Mouse (Mus musculus): ENCODE results near the gene Map3k3. TPM values are rescaled to one million over a fixed set of nuclear protein-coding genes. Genes with fewer than 3 reads are reported as not detected.

The Map3k3 gene
- 4.6 and 4.7 TPM in 2 replicates for polyA plus RNA-seq (2015; fragmentation: Nextera tagmentation; extraction: Ambion mirVana)

DNA sequence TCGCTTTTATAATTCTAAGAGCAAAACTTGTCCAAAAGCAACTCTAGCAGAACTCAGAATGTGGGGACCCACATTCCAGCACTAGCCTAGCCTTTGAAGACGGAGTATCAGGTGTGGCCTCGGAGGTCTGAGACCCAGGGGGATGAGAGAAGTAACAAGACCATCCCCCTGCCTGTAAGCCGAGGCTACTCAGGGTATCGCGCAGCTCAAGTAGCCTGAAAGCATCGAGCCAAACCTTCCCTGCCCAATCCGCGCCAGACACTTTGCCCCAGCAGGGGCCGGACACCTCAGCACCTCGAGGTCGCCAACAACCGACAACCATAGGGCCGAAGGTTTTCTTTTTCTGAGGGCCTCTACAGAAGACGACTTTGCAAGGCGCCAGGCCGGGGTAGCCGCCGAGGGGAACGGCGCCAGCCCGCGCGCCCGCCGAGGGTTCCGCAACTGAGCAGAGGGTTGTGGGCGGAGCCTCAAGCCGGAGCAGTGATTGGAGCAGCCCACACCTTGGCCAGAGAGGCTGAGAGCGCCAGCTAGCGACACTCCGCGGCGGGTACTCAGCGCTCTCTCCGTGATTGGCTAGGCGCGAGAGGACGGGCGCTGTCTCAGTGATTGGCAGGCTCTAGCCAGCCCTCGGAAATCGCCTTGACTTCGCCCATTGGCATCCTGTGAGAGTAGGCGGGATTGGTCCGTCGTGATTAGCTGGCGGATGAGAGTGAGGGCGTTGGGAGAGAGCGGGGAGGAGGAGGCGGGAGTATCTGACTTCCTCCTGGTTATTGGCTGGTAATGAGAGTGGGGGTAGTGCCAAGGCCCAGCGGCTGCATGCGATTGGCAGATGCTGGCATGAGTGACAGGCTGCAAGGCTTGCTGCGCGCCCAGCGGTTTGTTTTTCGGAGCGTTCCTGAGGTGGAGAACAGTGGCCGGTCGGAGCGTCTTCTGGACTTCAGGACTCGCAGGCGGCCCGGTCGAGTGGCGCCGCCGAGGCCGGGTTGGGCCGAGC is at the start of gene Map3k3:
Gene Map3k3, plus strand, starts transcription at position 906 of the 994 bp plus-strand sequence.
- peak within 1 kb of the TSS; percentile 82 for H3K9ac ChIP-seq (replicated peaks)
- H3K4me1 ChIP-seq (ENCODE audit: insufficient read depth), result peaks cover 7% of the 10 kb centered on the region; the same call in 1 of the 2 replicates
- peak within 1 kb of the TSS; percentile 96 for H3K27ac ChIP-seq (ENCODE audit: low read depth)
- no peaks in the 10 kb centered on the region for H3K36me3 ChIP-seq (replicated peaks; ENCODE audit: insufficient read depth, low read length)
- no peaks in the 10 kb centered on the region for H3K9me3 ChIP-seq (ENCODE audit: low read length)
- ATAC-seq (peak; percentile 96), DNase-seq (peak; percentile 97)
- no peaks in the 10 kb centered on the region for H3K27me3 ChIP-seq (ENCODE audit: insufficient read depth, low read length)
- 1% methylated on average over 69 of the region's 69 CpGs for WGBS (ENCODE audit: insufficient replicate concordance)
- H3K4me3 ChIP-seq (ENCODE audit: low read depth, low read length), result peak within 1 kb of the TSS; percentile 74
- H3K4me2 ChIP-seq (ENCODE audit: low read depth, low read length), result peak within 1 kb of the TSS; percentile 75
- no peak for TF ChIP-seq EP300 (IDR thresholded peaks at IDR 0.05; ENCODE audit: low read depth)
- TF ChIP-seq CTCF (IDR thresholded peaks at IDR 0.05; ENCODE audit: low read depth), result peak; percentile 83

DNA sequence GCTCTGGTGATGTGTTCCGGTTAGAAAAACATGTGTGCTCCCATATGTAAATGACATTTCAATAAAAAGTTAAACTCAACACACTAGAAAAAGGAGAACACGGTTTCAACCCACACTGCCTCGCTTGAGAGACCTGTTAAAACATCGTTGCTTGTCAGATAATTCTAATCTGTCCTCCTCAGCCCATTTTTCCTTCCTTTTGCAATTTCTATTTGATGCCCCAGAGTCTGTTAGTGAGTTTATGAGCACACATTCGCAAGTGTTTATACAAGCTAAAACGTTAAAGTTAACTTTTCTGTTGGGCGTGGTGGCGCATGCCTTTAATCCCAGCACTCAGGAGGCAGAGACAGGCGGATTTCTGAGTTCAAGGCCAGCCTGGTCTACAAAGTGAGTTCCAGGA is 49.4 kb upstream of the Map3k3 start:
- no peak overlapping the region for H3K27ac ChIP-seq (ENCODE audit: low read depth)
- no peak for TF ChIP-seq EP300 (IDR thresholded peaks at IDR 0.05; ENCODE audit: low read depth)
- TF ChIP-seq CTCF (IDR thresholded peaks at IDR 0.05; ENCODE audit: low read depth), result no peak
- no peak for DNase-seq
- no peak for ATAC-seq
- no peaks in the 10 kb centered on the region for H3K27me3 ChIP-seq (ENCODE audit: insufficient read depth, low read length)
- no peak overlapping the region for H3K9ac ChIP-seq (replicated peaks)
- 66% methylated on average over 9 of the region's 9 CpGs for WGBS (ENCODE audit: insufficient replicate concordance)
- no peaks in the 10 kb centered on the region for H3K36me3 ChIP-seq (replicated peaks; ENCODE audit: insufficient read depth, low read length)
- peaks cover 18% of the 10 kb centered on the region; the same call in 1 of the 2 replicates for H3K4me1 ChIP-seq (ENCODE audit: insufficient read depth)
- no peaks in the 10 kb centered on the region for H3K9me3 ChIP-seq (ENCODE audit: low read length)
- H3K4me3 ChIP-seq (ENCODE audit: low read depth, low read length), result no peak overlapping the region
- no peak overlapping the region for H3K4me2 ChIP-seq (ENCODE audit: low read depth, low read length)

- H3K4me1 ChIP-seq (ENCODE audit: insufficient read depth), result peaks cover 18% of the 10 kb centered on the region; the same call in 1 of the 2 replicates
- H3K4me2 ChIP-seq (ENCODE audit: low read depth, low read length), result peak within 1 kb of the TSS; percentile 86
- peak within 1 kb of the TSS; percentile 89 for H3K27ac ChIP-seq (ENCODE audit: low read depth)
- H3K9me3 ChIP-seq (ENCODE audit: low read length), result no peaks in the 10 kb centered on the region
- DNase-seq, result peak; percentile 97
- under 1% methylated on average over 66 of the region's 66 CpGs for WGBS (ENCODE audit: insufficient replicate concordance)
- H3K36me3 ChIP-seq (replicated peaks; ENCODE audit: insufficient read depth, low read length), result no peaks in the 10 kb centered on the region
- H3K9ac ChIP-seq (replicated peaks), result peak within 1 kb of the TSS; percentile 93
- TF ChIP-seq CTCF (IDR thresholded peaks at IDR 0.05; ENCODE audit: low read depth) (no peak), EP300 (IDR thresholded peaks at IDR 0.05; ENCODE audit: low read depth) (peak; percentile 74)
- H3K27me3 ChIP-seq (ENCODE audit: insufficient read depth, low read length), result no peaks in the 10 kb centered on the region
- ATAC-seq, result peak; percentile 98
- H3K4me3 ChIP-seq (ENCODE audit: low read depth, low read length), result peak within 1 kb of the TSS; percentile 93
Measured at GRCm38 (mm10) chr11:106036548-106037417, 47.6 kb upstream of the Map3k3 start, which contains the start of gene Dcaf7. TSS of gene Dcaf7 (plus strand) at chr11:106036872.

DNA sequence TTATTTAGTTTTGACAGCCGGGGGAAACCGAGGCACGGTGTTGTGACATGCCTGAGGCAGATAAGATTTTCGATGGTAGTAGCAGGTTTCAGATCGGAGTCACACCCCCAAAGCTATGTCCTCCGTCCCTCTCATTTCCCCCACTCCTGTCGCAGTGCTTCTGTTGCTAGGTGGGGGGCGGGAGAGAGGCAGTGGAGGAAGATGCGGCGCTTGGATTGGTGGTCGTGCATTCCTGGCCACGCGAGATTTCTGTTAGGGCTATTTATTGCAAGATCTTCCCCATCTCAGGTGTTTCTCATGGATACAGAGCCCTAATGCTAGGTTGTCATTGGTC is 47.0 kb upstream of the Map3k3 start:
- H3K9me3 ChIP-seq (ENCODE audit: low read length), result no peaks in the 10 kb centered on the region
- under 1% methylated on average over 13 of the region's 13 CpGs for WGBS (ENCODE audit: insufficient replicate concordance)
- H3K4me1 ChIP-seq (ENCODE audit: insufficient read depth), result peaks cover 18% of the 10 kb centered on the region; the same call in 1 of the 2 replicates
- H3K36me3 ChIP-seq (replicated peaks; ENCODE audit: insufficient read depth, low read length), result no peaks in the 10 kb centered on the region
- H3K9ac ChIP-seq (replicated peaks), result peak overlapping the region; percentile 93
- no peaks in the 10 kb centered on the region for H3K27me3 ChIP-seq (ENCODE audit: insufficient read depth, low read length)
- peak overlapping the region; percentile 89 for H3K27ac ChIP-seq (ENCODE audit: low read depth)
- peak overlapping the region; percentile 86 for H3K4me2 ChIP-seq (ENCODE audit: low read depth, low read length)
- ATAC-seq (peak; percentile 6; the same call in 1 of the 2 replicates), DNase-seq (peak; percentile 56)
- peak overlapping the region; percentile 93 for H3K4me3 ChIP-seq (ENCODE audit: low read depth, low read length)
- TF ChIP-seq CTCF (IDR thresholded peaks at IDR 0.05; ENCODE audit: low read depth) (peak; percentile 26), EP300 (IDR thresholded peaks at IDR 0.05; ENCODE audit: low read depth) (no peak)

- Histone ChIP-seq H3K9ac (replicated peaks) (no peak overlapping the region), H3K36me3 (replicated peaks; ENCODE audit: insufficient read depth, low read length) (peaks cover 19% of the 10 kb centered on the region), H3K27me3 (ENCODE audit: insufficient read depth, low read length) (no peaks in the 10 kb centered on the region), H3K4me3 (ENCODE audit: low read depth, low read length) (no peak overlapping the region), H3K4me2 (ENCODE audit: low read depth, low read length) (no peak overlapping the region), H3K27ac (ENCODE audit: low read depth) (no peak overlapping the region), H3K9me3 (ENCODE audit: low read length) (no peaks in the 10 kb centered on the region), H3K4me1 (ENCODE audit: insufficient read depth) (peaks cover 13% of the 10 kb centered on the region; the same call in 1 of the 2 replicates)
- ATAC-seq (no peak), DNase-seq (no peak)
- TF ChIP-seq CTCF (IDR thresholded peaks at IDR 0.05; ENCODE audit: low read depth) (no peak), EP300 (IDR thresholded peaks at IDR 0.05; ENCODE audit: low read depth) (no peak)
Measured at GRCm38 (mm10) chr11:106044349-106044748, 40.1 kb upstream of the Map3k3 start.
